Mouse (Mus musculus): ENCODE measurements around the gene Cbll1.
"Not testable (repeated sequence)": the region's sequence is repeated elsewhere in the genome, so short reads cannot be mapped to it uniquely, and the experiment has no call there.

The Cbll1 gene

DNA sequence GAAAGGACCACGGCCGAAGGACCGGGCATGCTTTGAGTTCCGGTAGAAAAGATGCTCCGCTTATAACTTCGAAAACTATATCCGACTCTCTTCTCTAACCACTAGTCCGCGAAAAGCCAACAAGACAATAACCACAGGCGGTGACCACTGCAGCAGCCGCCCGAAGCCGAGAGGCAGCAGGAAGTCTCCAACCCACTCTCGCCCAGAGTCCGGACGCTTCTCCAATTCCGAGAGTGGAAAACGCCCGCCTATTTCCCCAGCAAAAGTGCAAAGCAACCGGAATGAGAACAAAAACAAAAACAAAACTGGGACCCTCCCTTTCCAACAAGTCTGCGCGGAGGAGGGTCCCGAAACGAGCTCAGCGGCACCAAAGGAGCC, 491 bp downstream of the Cbll1 start:
- DNase-seq (ENCODE audit: low read depth, low spot score), result no peak

DNA sequence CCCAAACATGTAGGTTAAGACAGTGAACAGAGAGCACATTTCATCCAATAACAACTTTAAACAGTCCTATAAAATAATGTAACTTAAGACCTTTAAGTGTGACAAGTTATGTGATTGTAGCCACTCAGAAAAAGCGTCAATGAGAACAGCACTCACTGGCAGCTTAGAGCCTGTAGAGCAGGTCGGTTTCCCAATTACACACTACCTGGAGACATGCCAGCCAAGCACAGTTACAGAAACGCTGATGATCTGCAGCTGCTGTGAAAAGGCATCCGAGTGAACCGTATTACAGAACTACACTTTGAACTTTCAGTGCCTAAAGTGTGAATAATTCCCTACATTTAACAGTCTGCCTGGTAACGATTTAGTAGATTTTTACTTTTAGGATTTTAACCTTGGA, 13.0 kb downstream of the Cbll1 start:
- DNase-seq (ENCODE audit: low read depth, low spot score), result no peak

DNA sequence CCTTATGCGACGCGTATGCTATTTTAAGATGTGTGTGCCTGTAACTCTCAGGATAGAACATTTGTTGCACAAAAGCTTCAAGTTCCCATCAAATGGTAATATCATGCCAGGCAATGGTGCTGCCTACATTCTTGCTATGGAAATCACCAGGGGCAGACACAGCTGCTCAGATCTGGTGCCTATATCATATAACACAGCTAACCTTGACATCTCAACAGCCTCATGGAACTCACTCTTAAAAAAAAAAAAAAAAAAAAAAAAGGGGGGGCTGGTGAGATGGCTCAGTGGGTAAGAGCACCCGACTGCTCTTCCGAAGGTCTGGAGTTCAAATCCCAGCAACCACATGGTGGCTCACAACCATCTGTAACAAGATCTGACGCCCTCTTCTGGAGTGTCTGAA, 21.2 kb downstream of the Cbll1 start:
- not testable (repeated sequence) for DNase-seq (ENCODE audit: low read depth, low spot score)

GRCm38 (mm10) chr12:31462615-31463014, 36.8 kb downstream of the Cbll1 start:
- DNase-seq (ENCODE audit: low read depth, low spot score), result no peak

GRCm38 (mm10) chr12:31461371-31461770, 38.0 kb downstream of the Cbll1 start:
- no peak for DNase-seq (ENCODE audit: low read depth, low spot score)

DNA sequence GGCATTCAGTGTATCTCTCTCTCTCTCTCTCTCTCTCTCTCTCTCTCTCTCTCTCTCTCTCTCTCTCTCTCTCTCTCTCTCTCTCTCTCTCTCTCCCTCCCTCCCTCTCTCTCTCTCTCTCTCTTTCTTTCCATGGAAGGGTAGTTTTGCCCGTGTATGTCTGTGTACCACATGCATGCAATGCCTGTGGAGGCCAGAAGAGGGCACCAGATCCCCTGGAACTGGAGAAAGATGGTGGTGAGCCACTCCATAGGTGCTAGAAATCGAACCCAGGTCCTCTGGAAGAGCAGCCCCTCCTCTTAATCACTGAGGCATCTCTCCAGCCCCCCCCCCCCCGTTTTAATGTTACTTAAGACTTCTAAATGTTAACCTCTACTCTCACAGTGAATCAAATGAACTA, 39.1 kb downstream of the Cbll1 start:
- not testable (repeated sequence) for DNase-seq (ENCODE audit: low read depth, low spot score)

DNA sequence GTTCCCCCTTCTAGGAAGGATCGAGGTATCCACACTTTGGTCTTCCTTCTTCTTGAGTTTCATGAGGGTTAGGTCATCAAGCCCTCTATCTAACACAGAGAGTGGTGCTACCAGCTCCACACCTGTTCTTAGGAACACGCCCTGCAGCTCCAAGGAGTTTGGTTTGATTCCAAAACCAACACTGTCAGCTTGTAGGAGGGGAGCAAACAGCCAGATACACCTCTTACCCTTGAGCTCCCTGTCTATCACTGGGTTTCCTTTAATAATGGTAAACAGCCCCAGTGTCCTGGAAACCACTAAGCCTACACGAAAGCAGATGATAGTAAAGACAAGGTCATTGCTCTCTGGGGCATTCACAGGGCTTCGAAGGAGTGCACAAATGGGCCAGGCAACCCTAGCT, 40.9 kb downstream of the Cbll1 start:
- no peak for DNase-seq (ENCODE audit: low read depth, low spot score)

GRCm38 (mm10) chr12:31456271-31456670, 43.1 kb downstream of the Cbll1 start:
- no peak for DNase-seq (ENCODE audit: low read depth, low spot score)

- no peak for DNase-seq (ENCODE audit: low read depth, low spot score)
These were observed 50.1 kb downstream of the Cbll1 start for GRCm38 (mm10) chr12:31449341-31449740.

DNA sequence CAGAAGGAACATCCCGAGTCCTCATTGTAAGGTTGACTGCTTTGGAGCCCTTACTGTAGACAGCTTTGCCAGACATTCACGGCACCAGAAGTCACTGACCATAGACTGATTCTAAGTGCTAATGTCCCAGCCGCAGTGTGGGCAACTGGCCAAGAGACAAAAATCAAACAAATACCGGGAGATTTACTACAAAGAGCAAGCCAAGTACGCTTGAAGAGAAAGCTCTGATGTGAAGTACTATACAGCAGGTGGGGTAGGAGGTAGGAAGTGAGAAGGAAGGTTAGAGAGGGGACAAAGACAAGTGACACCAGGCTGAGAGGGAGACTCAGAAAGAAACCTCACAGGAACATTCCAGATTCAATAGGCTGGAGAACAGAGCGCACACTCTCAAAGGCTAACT, 54.6 kb downstream of the Cbll1 start:
- no peak for DNase-seq (ENCODE audit: low read depth, low spot score)

DNA sequence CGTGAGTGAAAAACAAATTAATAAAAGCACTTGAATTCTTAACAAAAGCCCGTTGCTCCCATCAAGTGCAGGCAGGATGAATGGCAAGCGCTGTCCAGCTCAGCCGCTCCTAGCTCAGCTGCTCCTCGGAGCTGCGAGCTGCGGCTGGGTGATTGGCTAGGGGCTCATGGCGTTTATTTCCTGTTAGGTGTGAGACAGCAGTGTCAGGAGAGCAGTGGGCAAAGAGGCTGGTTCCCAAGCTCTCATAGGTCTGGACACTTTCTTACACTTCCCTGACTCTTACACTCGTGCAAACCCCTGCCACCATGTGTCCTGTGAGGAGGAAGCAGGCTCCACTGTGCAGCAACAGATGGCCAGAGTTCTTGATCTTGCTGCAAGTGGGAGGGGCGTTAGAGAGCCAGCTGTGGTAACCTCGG, 55.3 kb downstream of the Cbll1 start:
- peak; percentile 14 for DNase-seq (ENCODE audit: low read depth, low spot score)

GRCm38 (mm10) chr12:31439612-31440011, 59.8 kb downstream of the Cbll1 start:
- DNase-seq (ENCODE audit: low read depth, low spot score), result no peak

DNA sequence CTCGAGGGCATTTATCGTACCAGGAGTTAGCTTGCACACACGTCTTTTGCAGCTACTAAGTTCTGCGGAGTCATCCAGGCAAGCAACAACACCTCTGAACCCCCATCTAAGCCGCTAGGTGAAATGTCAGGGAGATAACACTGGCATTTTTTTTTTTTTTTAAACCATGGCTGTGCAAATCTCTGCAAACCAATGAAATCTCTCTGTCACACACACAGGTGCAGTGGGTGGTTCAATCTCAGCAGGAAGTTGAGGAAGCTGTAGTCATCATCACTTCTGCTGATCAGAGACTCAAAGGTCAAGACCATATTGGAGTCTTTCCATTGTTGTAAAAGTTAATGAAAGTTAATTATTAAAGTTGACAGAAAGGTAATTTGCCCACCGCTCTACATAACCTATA, 61.6 kb downstream of the Cbll1 start:
- no peak for DNase-seq (ENCODE audit: low read depth, low spot score)

All from retina, postnatal 7 days (tissue).